Mouse (Mus musculus) midbrain, postnatal 0 days (tissue): ENCODE data around the gene Anapc5. TPM values are rescaled to one million over a fixed set of nuclear protein-coding genes. Genes with fewer than 3 reads are reported as not detected.

Experiments
- ATAC-seq: fragments of 200-750 bp; cut with Nextera tagmentation; 2 replicates; pipeline ENCODE4 v1.8.0; 2017; ENCODE audit warnings: moderate number of reproducible peaks, mild to moderate bottlenecking, moderate TSS enrichment, moderate library complexity; ENCODE audit not compliant: low FRiP score
- DNase-seq: peaks from one replicate; pipeline ENCODE4 v3.0.0-alpha.2; 2015; ENCODE audit warnings: low spot score
- H3K27ac ChIP-seq: fragments of 300-500 bp; sonication (generic); 2 replicates; pipeline ENCODE4 v1.5.1; 2014; ENCODE audit warnings: low read depth, mild to moderate bottlenecking, low read length, mixed read lengths
- H3K27me3 ChIP-seq: fragments of 300-500 bp; sonication (generic); 2 replicates; pipeline ENCODE4 v1.6.1; 2014; ENCODE audit warnings: low read length, control low read depth, mixed read lengths; ENCODE audit not compliant: insufficient read depth
- H3K36me3 ChIP-seq: fragments of 300-500 bp; sonication (generic); 2 replicates; pipeline ENCODE4 v1.6.1; 2014; ENCODE audit warnings: low read length, control low read depth, mixed read lengths; ENCODE audit not compliant: insufficient read depth
- H3K4me1 ChIP-seq: fragments of 300-500 bp; sonication (generic); 2 replicates; pipeline ENCODE4 v1.6.1; 2014; ENCODE audit warnings: mild to moderate bottlenecking, control low read depth, antibody characterized with exemption, low read length, mixed read lengths; ENCODE audit not compliant: insufficient read depth
- H3K4me2 ChIP-seq: fragments of 300-500 bp; sonication (generic); 2 replicates; pipeline ENCODE4 v1.6.1; 2014; ENCODE audit warnings: low read depth, mild to moderate bottlenecking, low read length, mixed read lengths; ENCODE audit not compliant: poor library complexity, severe bottlenecking
- H3K4me3 ChIP-seq: fragments of 300-500 bp; sonication (generic); 2 replicates; pipeline ENCODE4 v1.5.1; 2014; ENCODE audit warnings: low read depth, mild to moderate bottlenecking, low read length, moderate library complexity
- H3K9ac ChIP-seq: fragments of 300-500 bp; sonication (generic); replicated peaks from 2 replicates; pipeline ENCODE4 v1.6.1; 2014; ENCODE audit warnings: mild to moderate bottlenecking, low read length, moderate library complexity, mixed read lengths; ENCODE audit not compliant: poor library complexity, severe bottlenecking
- H3K9me3 ChIP-seq: fragments of 300-500 bp; sonication (generic); 2 replicates; pipeline ENCODE4 v1.6.1; 2016; ENCODE audit warnings: low read length, control low read depth
- CTCF ChIP-seq: IDR thresholded peaks from 2 replicates; pipeline ENCODE4 v1.5.1; 2016; ENCODE audit warnings: antibody characterized with exemption, mild to moderate bottlenecking
- WGBS: fragments of 180-500 bp; shearing (Covaris S2); extraction: QIAGEN DNeasy Blood & Tissue Kit; methylation state at CpG from one replicate; pipeline ENCODE4 v1.1.7; 2014; 5-methylcytosine and 5-hydroxymethylcytosine counted together
- polyA plus RNA-seq: library from polyadenylated mRNA; unstranded; fragments of >200 nt; fragmentation: Nextera tagmentation; extraction: Ambion mirVana; gene quantifications from 2 replicates; pipeline ENCODE4 v1.2.1, GENCODE M21; 2015
- total RNA-seq: library from RNA; depleted of rRNA; stranded (reverse); fragments of >200 nt; gene quantifications from 2 replicates; pipeline ENCODE4 v1.2.3, GENCODE M21; 2014

Anapc5 gene
- total and polyA plus RNA-seq, 2 experiments from 2014 or later: 463 to 464 TPM

- 83% methylated on average over 13 of the region's 14 CpGs for WGBS
- Histone ChIP-seq H3K4me2 (no peak overlapping the region), H3K9ac (no peak overlapping the region), H3K27me3 (no peaks in the 10 kb centered on the region), H3K9me3 (no peaks in the 10 kb centered on the region), H3K36me3 (no peaks in the 10 kb centered on the region), H3K27ac (no peak overlapping the region), H3K4me1 (no peaks in the 10 kb centered on the region; the same call in 1 of the 2 replicates), H3K4me3 (no peak overlapping the region)
- DNase-seq (no peak), ATAC-seq (no peak)
- no peak for TF ChIP-seq CTCF
Observed at GRCm38 (mm10) chr5:122775646-122776286, 45.4 kb downstream of the Anapc5 start.

- Histone ChIP-seq H3K9me3 (no peaks in the 10 kb centered on the region), H3K27me3 (no peaks in the 10 kb centered on the region), H3K27ac (no peak overlapping the region), H3K4me1 (no peaks in the 10 kb centered on the region; the same call in 1 of the 2 replicates), H3K9ac (0 out of 2 replicates have a peak overlapping the region, but pooled peaks have one; percentile 13), H3K36me3 (no peaks in the 10 kb centered on the region), H3K4me2 (no peak overlapping the region), H3K4me3 (no peak overlapping the region)
- TF ChIP-seq CTCF: no peak
- DNase-seq (no peak), ATAC-seq (no peak)
- WGBS: 79% methylated on average over 28 of the region's 28 CpGs
Observed at GRCm38 (mm10) chr5:122774743-122775611, 46.2 kb downstream of the Anapc5 start.

GRCm38 (mm10) chr5:122773756-122774155 is 47.4 kb downstream of the Anapc5 start:
- Histone ChIP-seq H3K36me3 (no peaks in the 10 kb centered on the region), H3K9ac (no peak overlapping the region), H3K27ac (no peak overlapping the region), H3K27me3 (no peaks in the 10 kb centered on the region), H3K4me1 (no peaks in the 10 kb centered on the region; the same call in 1 of the 2 replicates), H3K4me2 (no peak overlapping the region), H3K4me3 (no peak overlapping the region), H3K9me3 (no peaks in the 10 kb centered on the region)
- ATAC-seq: no peak
- DNase-seq: no peak
- TF ChIP-seq CTCF: no peak
- WGBS: 60% methylated on average over 11 of the region's 11 CpGs

GRCm38 (mm10) chr5:122771428-122771827 is 49.7 kb downstream of the Anapc5 start:
- H3K36me3 ChIP-seq: no peaks in the 10 kb centered on the region
- H3K9ac ChIP-seq: no peak overlapping the region
- no peaks in the 10 kb centered on the region for H3K27me3 ChIP-seq
- no peaks in the 10 kb centered on the region for H3K9me3 ChIP-seq
- no peak for ATAC-seq
- H3K27ac ChIP-seq: no peak overlapping the region
- no peaks in the 10 kb centered on the region; the same call in 1 of the 2 replicates for H3K4me1 ChIP-seq
- H3K4me2 ChIP-seq: no peak overlapping the region
- no peak overlapping the region for H3K4me3 ChIP-seq
- no peak for DNase-seq
- TF ChIP-seq CTCF: no peak
- 90% methylated on average over 9 of the region's 9 CpGs for WGBS

- no peak overlapping the region for H3K4me3 ChIP-seq
- WGBS: 60% methylated on average over 10 of the region's 10 CpGs
- DNase-seq (peak; percentile 81), ATAC-seq (no peak)
- TF ChIP-seq CTCF: no peak
- H3K9me3 ChIP-seq: no peaks in the 10 kb centered on the region
- peak overlapping the region; percentile 14; the same call in 1 of the 2 replicates for H3K27ac ChIP-seq
- H3K9ac ChIP-seq: no peak overlapping the region
- no peaks in the 10 kb centered on the region for H3K27me3 ChIP-seq
- H3K4me2 ChIP-seq: peak overlapping the region; percentile 4; the same call in 1 of the 2 replicates
- H3K36me3 ChIP-seq: no peaks in the 10 kb centered on the region
- H3K4me1 ChIP-seq: no peaks in the 10 kb centered on the region; the same call in 1 of the 2 replicates
Observed at GRCm38 (mm10) chr5:122770806-122771261, 50.3 kb downstream of the Anapc5 start.
